Mouse (Mus musculus): Measurements from ENCODE around the gene Ewsr1.
"Not testable (repeated sequence)": the region's sequence is repeated elsewhere in the genome, so short reads cannot be mapped to it uniquely, and the experiment has no call there.

The Ewsr1 gene

GRCm38 (mm10) chr11:5096480-5097020 lies 2.5 kb downstream of the Ewsr1 start:
- DNase-seq (ENCODE audit: low read depth, low spot score) = no peak

GRCm38 (mm10) chr11:5095877-5096276 lies 3.2 kb downstream of the Ewsr1 start:
- no peak for DNase-seq (ENCODE audit: low read depth, low spot score)

- DNase-seq (ENCODE audit: low read depth, low spot score) = no peak
Measured at GRCm38 (mm10) chr11:5091706-5092105, 7.4 kb downstream of the Ewsr1 start.

- no peak for DNase-seq (ENCODE audit: low read depth, low spot score)
Measured at GRCm38 (mm10) chr11:5089147-5089546, 9.9 kb downstream of the Ewsr1 start.

- not testable (repeated sequence) for DNase-seq (ENCODE audit: low read depth, low spot score)
Measured at GRCm38 (mm10) chr11:5076843-5077242, 22.2 kb downstream of the Ewsr1 start.

- DNase-seq (ENCODE audit: low read depth, low spot score) = no peak
Measured at GRCm38 (mm10) chr11:5075760-5076159, 23.3 kb downstream of the Ewsr1 start.

GRCm38 (mm10) chr11:5074882-5075281 lies 24.2 kb downstream of the Ewsr1 start:
- DNase-seq (ENCODE audit: low read depth, low spot score) = no peak

GRCm38 (mm10) chr11:5068126-5068971 lies 30.7 kb downstream of the Ewsr1 start:
- no peak for DNase-seq (ENCODE audit: low read depth, low spot score)

GRCm38 (mm10) chr11:5067063-5067462 lies 32.0 kb downstream of the Ewsr1 start:
- no peak for DNase-seq (ENCODE audit: low read depth, low spot score)

- DNase-seq (ENCODE audit: low read depth, low spot score) = peak; percentile 92
Measured at GRCm38 (mm10) chr11:5065056-5065821, 33.8 kb downstream of the Ewsr1 start, which contains the start of gene Gas2l1. Gene Gas2l1 (minus strand): TSS chr11:5065327.

- DNase-seq (ENCODE audit: low read depth, low spot score) = no peak
Measured at GRCm38 (mm10) chr11:5064282-5065055, 34.6 kb downstream of the Ewsr1 start.

GRCm38 (mm10) chr11:5063561-5064281 lies 35.3 kb downstream of the Ewsr1 start:
- DNase-seq (ENCODE audit: low read depth, low spot score) = no peak

GRCm38 (mm10) chr11:5062860-5063505 lies 36.1 kb downstream of the Ewsr1 start:
- DNase-seq (ENCODE audit: low read depth, low spot score) = no peak

- DNase-seq (ENCODE audit: low read depth, low spot score) = no peak
Measured at GRCm38 (mm10) chr11:5062326-5062725, 36.7 kb downstream of the Ewsr1 start.

GRCm38 (mm10) chr11:5061413-5062139 lies 37.5 kb downstream of the Ewsr1 start:
- peak; percentile 89 for DNase-seq (ENCODE audit: low read depth, low spot score)

GRCm38 (mm10) chr11:5060756-5061412 lies 38.2 kb downstream of the Ewsr1 start:
- DNase-seq (ENCODE audit: low read depth, low spot score) = no peak

- DNase-seq (ENCODE audit: low read depth, low spot score) = no peak
Measured at GRCm38 (mm10) chr11:5059704-5060156, 39.3 kb downstream of the Ewsr1 start.

GRCm38 (mm10) chr11:5059230-5059629 lies 39.8 kb downstream of the Ewsr1 start:
- DNase-seq (ENCODE audit: low read depth, low spot score) = no peak

GRCm38 (mm10) chr11:5058783-5059182 lies 40.3 kb downstream of the Ewsr1 start:
- no peak for DNase-seq (ENCODE audit: low read depth, low spot score)

Data from WW6 (cell line).